Mouse (Mus musculus) heart, adult 2 months (tissue): ENCODE data around the gene Zfp273. TPM values are rescaled to one million over a fixed set of nuclear protein-coding genes. Genes with fewer than 3 reads are reported as not detected.
"Not testable (repeated sequence)": the region's sequence is repeated elsewhere in the genome, so short reads cannot be mapped to it uniquely, and the experiment has no call there.

ENCODE experiments used
- DNase-seq, 2 experiments: peaks; one replicate each; pipeline ENCODE4 v3.0.0; 2021
- H3K27ac ChIP-seq: fragments of 200-600 bp; 2 replicates; pipeline ENCODE4 v1.8.1; 2022
- H3K27me3 ChIP-seq: fragments of 200-500 bp; 2 replicates; pipeline ENCODE4 v1.6.1; 2012; ENCODE audit warnings: mild to moderate bottlenecking, low read length, inconsistent platforms, mixed read lengths; ENCODE audit not compliant: control insufficient read depth, insufficient read depth
- H3K36me3 ChIP-seq: fragments of 200-500 bp; 2 replicates; pipeline ENCODE4 v1.6.1; 2012; ENCODE audit warnings: low read length, inconsistent platforms; ENCODE audit not compliant: control insufficient read depth, insufficient read depth
- H3K4me1 ChIP-seq: fragments of 200-500 bp; 2 replicates; pipeline ENCODE4 v1.6.1; 2011; ENCODE audit warnings: low read length; ENCODE audit not compliant: control insufficient read depth, insufficient read depth
- H3K4me3 ChIP-seq: fragments of 200-600 bp; 2 replicates; pipeline ENCODE4 v1.8.1; 2022
- H3K79me2 ChIP-seq: fragments of 200-500 bp; replicated peaks from 2 replicates; pipeline ENCODE4 v1.6.1; 2012; ENCODE audit warnings: mild to moderate bottlenecking, inconsistent platforms, low read length, moderate library complexity, mixed read lengths; ENCODE audit not compliant: control insufficient read depth, insufficient read depth
- H3K9ac ChIP-seq: fragments of 200-500 bp; 2 replicates; pipeline ENCODE4 v1.6.1; 2012; ENCODE audit warnings: low read depth, mild to moderate bottlenecking, control low read depth, inconsistent platforms, low read length, mixed read lengths
- CTCF ChIP-seq: fragments of 200-600 bp; IDR thresholded peaks from 2 replicates; pipeline ENCODE4 v1.8.1; 2022; ENCODE audit warnings: antibody characterized with exemption, mild to moderate bottlenecking, moderate library complexity
- EP300 ChIP-seq: fragments of 200-500 bp; IDR thresholded peaks from 2 replicates; pipeline ENCODE4 v1.6.1; 2011; ENCODE audit warnings: low read depth, low read length, control low read depth; ENCODE audit not compliant: insufficient read depth
- POLR2A ChIP-seq: fragments of 200-500 bp; IDR thresholded peaks from 2 replicates; pipeline ENCODE4 v1.6.1; 2011; ENCODE audit warnings: mild to moderate bottlenecking, low read depth, low read length, control low read depth; ENCODE audit not compliant: insufficient read depth
- WGBS: fragments of 180-500 bp; shearing (Covaris S2); methylation state at CpG from one replicate; pipeline ENCODE4 v1.1.7; 2018; 5-methylcytosine and 5-hydroxymethylcytosine counted together
- intact Hi-C: fragments of 180-260 bp; cut with DNase I; formaldehyde crosslinking; loops from one replicate; pipeline ENCODE4 v1.15.1; 2025
- polyA plus RNA-seq: library from polyadenylated mRNA; depleted of rRNA; stranded (reverse); fragments of >200 nt; gene quantifications from 2 replicates; pipeline ENCODE4 v1.2.3, GENCODE M21; 2012
- total RNA-seq, 2 experiments: library from RNA; stranded (reverse); gene quantifications; 2 replicates each; pipeline ENCODE4 v1.2.3; 2021

Zfp273 gene
- total and polyA plus RNA-seq, 3 experiments = 0.37 to 1.6 (median 1.5) TPM

- H3K4me3 ChIP-seq = no peak overlapping the region
- H3K4me1 ChIP-seq = peaks cover 2% of the 10 kb centered on the region; the same call in 1 of the 2 replicates
- 55% methylated on average over 1 of the region's 1 CpGs for WGBS
- intact Hi-C loops = loop anchor here (2.0 to 10.0 kb wide), 5 partner anchors 33 to 707 kb away; partner anchors contain the start of genes Gm28557, Zfp493, Zfp65 and Zfp85
- H3K27me3 ChIP-seq = no peaks in the 10 kb centered on the region
- H3K27ac ChIP-seq = no peak overlapping the region
- H3K79me2 ChIP-seq = no peaks in the 10 kb centered on the region
- DNase-seq = no peak
- H3K36me3 ChIP-seq = no peaks in the 10 kb centered on the region
- TF ChIP-seq CTCF = no peak
- no peak for TF ChIP-seq EP300
- TF ChIP-seq POLR2A = no peak
- H3K9ac ChIP-seq = no peak overlapping the region
These were observed 1.8 kb upstream of the Zfp273 start for GRCm38 (mm10) chr13:67811651-67812210.

- WGBS = 76% methylated on average over 8 of the region's 8 CpGs
- Histone ChIP-seq H3K4me1 (peaks cover 2% of the 10 kb centered on the region; the same call in 1 of the 2 replicates), H3K9ac (no peak overlapping the region), H3K4me3 (peak overlapping the region; percentile 88), H3K79me2 (no peaks in the 10 kb centered on the region), H3K36me3 (no peaks in the 10 kb centered on the region), H3K27ac (peak overlapping the region; percentile 82), H3K27me3 (no peaks in the 10 kb centered on the region)
- intact Hi-C loops = loop anchor here (1.0 to 10.0 kb wide), 6 partner anchors 34 to 708 kb away; partner anchors contain the start of genes Gm28557, Zfp493, Zfp65 and Zfp85
- TF ChIP-seq CTCF (no peak), EP300 (no peak), POLR2A (no peak)
- no peak for DNase-seq
These were observed 405 bp upstream of the Zfp273 start for GRCm38 (mm10) chr13:67812961-67813709.

- intact Hi-C loops = loop anchor here (10.0 kb wide), 2 partner anchors 204 to 714 kb away; partner anchors contain the start of gene Gm28557
- Histone ChIP-seq H3K4me1 (peaks cover 2% of the 10 kb centered on the region; the same call in 1 of the 2 replicates), H3K36me3 (no peaks in the 10 kb centered on the region), H3K27me3 (no peaks in the 10 kb centered on the region), H3K9ac (no peak overlapping the region), H3K27ac (no peak overlapping the region), H3K4me3 (no peak overlapping the region), H3K79me2 (no peaks in the 10 kb centered on the region)
- no peak for DNase-seq
- WGBS = 51% methylated on average over 1 of the region's 1 CpGs
- no peak for TF ChIP-seq CTCF
These were observed 5.1 kb downstream of the Zfp273 start for GRCm38 (mm10) chr13:67818636-67819035.

GRCm38 (mm10) chr13:67830911-67831336 is 17.4 kb downstream of the Zfp273 start, which contains the start of gene Gm10037:
TSS of gene Gm10037 (plus strand) at chr13:67831106.
- Histone ChIP-seq H3K27ac (peak within 1 kb of the TSS; percentile 57), H3K4me3 (peak within 1 kb of the TSS; percentile 63), H3K79me2 (no peaks in the 10 kb centered on the region), H3K9ac (peak within 1 kb of the TSS; percentile 70), H3K36me3 (no peaks in the 10 kb centered on the region), H3K27me3 (no peaks in the 10 kb centered on the region), H3K4me1 (peaks cover 2% of the 10 kb centered on the region)
- whole genome bisulfite sequencing = 4% methylated on average over 14 of the region's 14 CpGs
- TF ChIP-seq POLR2A (no peak), EP300 (no peak), CTCF (no peak)
- intact Hi-C loops = no loop called here
- peak; percentile 58 to 61 for DNase-seq

DNA sequence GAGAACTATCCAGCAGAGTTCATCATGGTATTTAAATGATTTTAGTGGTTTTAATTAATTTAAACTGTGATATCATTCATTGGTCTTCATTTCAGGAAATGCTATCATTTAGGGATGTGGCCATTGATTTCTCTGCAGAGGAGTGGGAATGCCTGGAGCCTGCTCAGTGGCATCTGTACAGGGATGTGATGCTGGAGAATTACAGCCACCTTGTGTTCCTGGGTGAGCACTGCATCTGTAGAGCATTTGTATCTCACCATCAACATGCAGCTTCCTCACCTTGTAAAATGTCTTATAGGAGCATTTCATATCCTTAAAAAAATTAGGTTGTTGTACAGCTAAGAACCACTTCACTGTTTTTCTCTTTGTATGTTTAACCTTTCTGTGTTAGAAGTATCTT is 19.6 kb downstream of the Zfp273 start:
- H3K27me3 ChIP-seq, H3K36me3 ChIP-seq, H3K4me3 ChIP-seq, H3K9ac ChIP-seq, intact Hi-C loops, H3K4me1 ChIP-seq, DNase-seq, H3K27ac ChIP-seq, H3K79me2 ChIP-seq: not testable (repeated sequence)
- TF ChIP-seq CTCF = peak; percentile 29

GRCm38 (mm10) chr13:67843775-67844118 is 30.2 kb downstream of the Zfp273 start:
- intact Hi-C loops = loop anchor here (2.0 kb wide), 2 partner anchors 119 to 161 kb away; no protein-coding TSS in a partner anchor
- H3K27ac ChIP-seq = no peak overlapping the region
- no peaks in the 10 kb centered on the region for H3K27me3 ChIP-seq
- no peak for TF ChIP-seq EP300
- no peak for TF ChIP-seq POLR2A
- no peak for TF ChIP-seq CTCF
- peak overlapping the region; percentile 31 for H3K4me3 ChIP-seq
- 37% methylated on average over 6 of the region's 6 CpGs for WGBS
- H3K9ac ChIP-seq = peak overlapping the region; percentile 59
- no peaks in the 10 kb centered on the region for H3K36me3 ChIP-seq
- H3K4me1 ChIP-seq = peaks cover 2% of the 10 kb centered on the region
- DNase-seq = no peak
- no peaks in the 10 kb centered on the region for H3K79me2 ChIP-seq
